Mouse (Mus musculus) forelimb bud, embryonic 11.5 days (tissue): ENCODE data around the gene Nup98.

ENCODE experiments used
- DNase-seq: peaks from one replicate; pipeline ENCODE4 v3.0.0-alpha.2; 2012; ENCODE audit warnings: low read depth, low spot score

Nup98 gene

DNA sequence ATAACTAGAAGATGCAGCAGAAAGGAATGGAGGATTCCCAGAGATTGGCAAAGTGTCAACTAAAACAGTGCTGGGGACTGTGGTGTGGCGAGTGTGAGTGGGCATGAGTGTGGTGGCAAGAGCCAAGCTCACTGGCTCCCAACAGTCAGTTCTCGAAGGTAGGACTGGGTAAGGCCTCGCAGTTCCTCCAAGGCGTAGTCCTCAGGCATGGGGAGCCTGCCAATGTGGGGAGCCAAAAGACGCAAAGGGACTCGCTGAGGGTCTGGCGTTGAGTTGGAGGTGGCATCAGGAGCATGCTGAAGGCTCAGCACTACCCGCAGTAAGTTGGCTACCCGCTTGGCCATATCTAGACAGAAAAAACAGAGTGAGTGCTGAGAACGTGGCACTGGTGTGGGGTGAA, 89.7 kb downstream of the Nup98 start:
- DNase-seq, result no peak

GRCm38 (mm10) chr7:102117382-102117781, 92.6 kb downstream of the Nup98 start:
- DNase-seq, result no peak

- no peak for DNase-seq
Observed at GRCm38 (mm10) chr7:102116579-102117331, 93.2 kb downstream of the Nup98 start, which contains the start of gene Chrna10. TSS of gene Chrna10 (minus strand) at chr7:102116828.

- no peak for DNase-seq
Observed at GRCm38 (mm10) chr7:102113151-102113729, 96.7 kb downstream of the Nup98 start.

- no peak for DNase-seq
Observed at GRCm38 (mm10) chr7:102109746-102110145, 100.2 kb downstream of the Nup98 start.

DNA sequence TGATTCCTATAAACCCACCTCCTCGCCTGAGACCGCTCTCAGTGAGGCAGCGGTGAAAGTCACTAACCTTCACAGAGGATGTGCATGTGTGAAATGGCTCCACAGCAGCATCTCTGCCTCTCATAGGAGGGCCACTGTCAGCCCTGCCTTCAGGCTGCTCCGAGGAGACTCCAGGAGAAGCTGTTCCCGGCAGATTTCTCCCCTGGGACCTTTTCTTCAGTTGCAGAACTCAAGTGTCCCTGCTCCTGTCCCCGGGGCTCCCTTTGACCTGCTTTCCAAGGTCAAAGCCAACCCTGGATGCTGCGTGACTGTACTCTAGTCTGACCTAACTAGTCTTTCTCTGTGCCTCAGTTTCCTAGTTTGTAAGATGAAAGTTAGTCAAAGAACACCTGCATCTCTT, 100.8 kb downstream of the Nup98 start, which contains the start of gene Art5:
Art5 (minus strand) TSS at position 319 of the 400 bp plus-strand sequence.
- DNase-seq, result no peak

DNA sequence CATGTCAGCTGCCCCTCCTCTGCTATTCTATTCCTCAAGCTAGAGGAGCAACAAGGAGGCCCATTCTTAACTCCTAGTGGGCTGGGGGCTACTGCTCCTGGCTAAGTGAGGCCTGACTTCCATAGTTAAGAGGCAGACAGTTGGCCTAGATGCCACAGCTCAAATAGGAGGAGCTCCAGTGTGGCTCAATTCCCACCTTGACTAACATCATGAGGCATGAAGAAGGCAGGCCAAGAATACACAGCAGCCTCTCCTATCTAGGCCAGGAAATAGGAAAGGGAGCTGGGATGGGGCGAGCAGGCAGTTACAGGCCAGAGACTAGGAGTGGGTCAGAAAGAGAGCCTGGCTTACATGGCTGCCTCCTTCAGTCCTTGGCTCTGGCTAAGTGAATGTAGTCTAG, 101.8 kb downstream of the Nup98 start:
- no peak for DNase-seq

- no peak for DNase-seq
Observed at GRCm38 (mm10) chr7:102106700-102107141, 103.3 kb downstream of the Nup98 start.

- DNase-seq, result no peak
Observed at GRCm38 (mm10) chr7:102104126-102104525, 105.8 kb downstream of the Nup98 start.

- DNase-seq, result no peak
Observed at GRCm38 (mm10) chr7:102103555-102103954, 106.4 kb downstream of the Nup98 start.

DNA sequence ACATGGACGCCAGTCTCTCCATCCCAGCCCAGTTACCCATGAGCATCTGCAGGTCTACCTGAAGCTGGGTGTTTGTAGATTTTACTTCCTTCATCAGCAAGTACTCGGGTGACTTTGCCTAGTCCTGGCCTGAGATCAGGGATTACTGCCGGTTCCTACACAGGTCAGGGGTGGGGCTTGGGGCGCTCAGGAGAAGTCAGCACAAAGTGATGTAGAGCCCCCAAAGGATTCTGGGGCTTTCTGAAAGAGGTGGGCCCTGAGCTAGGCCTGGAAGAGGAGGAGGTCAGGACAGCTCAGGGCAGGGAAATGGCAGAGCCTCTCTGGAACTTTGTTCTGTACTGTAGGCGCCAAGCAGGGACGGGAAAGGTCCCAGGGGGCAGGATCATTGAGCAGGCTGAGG, 107.3 kb downstream of the Nup98 start:
- no peak for DNase-seq

DNA sequence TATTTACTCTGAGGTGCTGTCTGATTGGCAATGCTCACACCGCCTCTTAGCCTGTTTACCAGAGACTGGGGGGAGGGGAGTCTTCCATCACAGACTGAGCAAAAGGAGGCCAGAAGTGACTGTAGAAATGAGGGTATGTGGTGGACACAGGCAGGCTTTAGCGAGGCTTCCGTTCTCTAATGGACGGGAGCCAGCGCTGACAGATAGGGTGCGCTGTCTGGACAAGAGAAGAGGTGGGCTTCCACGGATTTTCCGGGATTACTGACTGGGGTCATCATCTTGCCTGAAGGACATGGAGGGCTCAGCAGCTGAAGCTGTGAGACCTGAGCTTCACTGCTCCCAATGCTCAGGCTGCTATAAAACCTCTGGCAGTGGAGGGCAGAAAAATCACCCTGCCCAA, 107.7 kb downstream of the Nup98 start:
- no peak for DNase-seq

GRCm38 (mm10) chr7:102101487-102101886, 108.5 kb downstream of the Nup98 start, which contains the start of gene Art1:
TSS of gene Art1 (plus strand) at chr7:102101743.
- no peak for DNase-seq

DNA sequence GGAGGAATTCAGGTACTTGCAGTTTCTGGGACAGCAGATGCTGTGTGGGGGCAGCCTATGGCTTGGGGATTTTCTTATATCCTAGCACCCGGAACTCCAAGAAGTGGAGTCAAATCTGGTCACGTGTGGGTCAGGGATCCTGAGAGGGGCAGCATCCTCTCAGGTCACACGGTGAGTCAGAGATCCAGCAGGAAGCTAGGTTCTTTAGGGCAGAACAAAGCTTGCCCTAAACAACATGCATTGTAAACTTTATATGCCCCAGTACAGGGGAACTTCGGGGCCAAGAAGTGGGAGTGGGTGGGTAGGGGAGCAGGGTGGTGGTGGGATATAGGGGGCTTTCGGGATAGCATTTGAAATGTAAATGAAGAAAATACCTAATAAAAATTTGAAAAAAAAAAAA, 109.1 kb downstream of the Nup98 start:
- DNase-seq, result no peak

DNA sequence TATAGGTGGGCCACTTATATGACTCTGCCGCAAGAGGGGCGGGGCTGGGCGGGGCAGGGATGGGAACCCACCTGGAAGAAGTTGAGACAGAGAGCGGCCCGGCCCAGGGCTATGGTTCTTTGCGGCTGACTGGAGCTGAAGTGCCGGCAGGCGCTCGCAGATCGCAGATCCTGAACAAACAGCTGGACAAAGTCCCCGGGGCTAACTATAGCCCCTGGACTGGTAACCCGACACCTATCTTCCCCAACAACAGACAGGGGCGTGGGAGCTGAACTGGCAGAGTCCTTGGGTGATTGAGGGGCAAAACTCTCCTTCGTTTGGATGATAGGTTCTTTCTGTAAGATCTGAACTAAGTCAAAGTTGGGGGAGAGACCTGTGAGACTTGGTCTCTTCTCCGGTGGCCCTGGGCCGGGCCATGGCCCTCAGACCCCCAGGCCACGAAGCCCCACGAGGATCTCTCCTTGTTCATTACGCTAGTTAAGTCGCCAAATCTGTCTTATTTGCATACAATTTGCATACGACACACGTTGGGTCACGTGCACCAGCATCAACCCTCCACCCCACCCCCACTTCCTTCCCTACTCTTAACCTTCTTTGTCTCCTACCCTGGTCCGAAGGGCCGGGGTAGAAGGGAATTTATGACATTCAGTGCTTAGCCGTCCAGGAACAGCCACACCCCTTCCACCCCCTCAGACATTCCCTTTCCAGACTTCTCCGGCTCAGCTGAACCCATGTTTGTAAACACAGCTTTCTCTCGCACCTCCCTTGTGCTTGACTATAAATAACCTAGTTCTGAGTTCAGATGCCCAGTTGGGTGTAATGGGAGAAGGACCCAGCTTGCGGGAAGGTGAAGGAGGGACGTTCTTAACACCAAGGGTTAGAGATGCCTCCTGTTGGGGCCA, 110.0 kb downstream of the Nup98 start:
- DNase-seq, result peak; percentile 75

DNA sequence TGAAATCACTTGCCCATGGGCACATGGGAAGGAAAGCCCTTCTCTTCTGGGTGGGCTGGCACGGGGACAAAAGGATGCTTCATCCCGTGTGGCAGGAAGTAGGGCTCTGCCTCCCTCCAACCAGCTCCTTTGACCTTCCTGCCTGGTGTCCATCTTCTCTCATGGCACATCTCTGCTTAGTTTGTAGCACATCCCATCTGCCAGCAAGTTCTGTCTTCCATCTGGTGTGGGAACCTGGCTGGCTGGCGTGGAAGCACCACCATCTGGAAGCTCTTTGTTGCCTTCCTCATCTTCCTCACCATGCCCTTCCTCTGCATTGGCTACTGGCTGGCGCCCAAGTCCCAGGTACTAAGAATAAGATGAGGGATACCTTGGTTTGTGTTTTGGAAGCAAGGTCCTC, 122.6 kb downstream of the Nup98 start:
- DNase-seq, result no peak

GRCm38 (mm10) chr7:102084041-102084696, 125.8 kb downstream of the Nup98 start:
- DNase-seq, result no peak

DNA sequence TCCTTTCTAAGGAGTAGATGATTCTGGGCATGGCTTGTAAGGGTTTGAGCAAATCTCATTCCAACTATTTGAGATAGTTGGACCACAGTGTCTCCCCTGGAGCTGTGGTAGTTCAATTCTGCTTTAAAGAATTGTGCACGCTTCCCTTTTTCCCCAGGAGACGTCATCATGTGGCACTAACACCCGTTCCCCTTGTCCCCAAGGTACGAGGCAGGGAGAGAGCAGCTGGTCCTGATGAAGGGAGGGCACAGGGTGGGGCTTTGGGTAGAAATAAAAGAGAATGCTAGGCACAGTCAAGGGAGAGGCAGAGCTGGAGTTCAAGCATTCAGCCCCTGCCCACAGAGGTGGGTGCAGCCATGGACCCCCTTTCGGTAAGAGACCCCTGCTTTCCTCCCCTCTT, 127.2 kb downstream of the Nup98 start, which contains the start of gene Trpc2:
Trpc2 (plus strand) TSS at position 301 of the 400 bp plus-strand sequence.
- no peak for DNase-seq

- no peak for DNase-seq
Observed at GRCm38 (mm10) chr7:102081784-102082183, 128.2 kb downstream of the Nup98 start.

DNA sequence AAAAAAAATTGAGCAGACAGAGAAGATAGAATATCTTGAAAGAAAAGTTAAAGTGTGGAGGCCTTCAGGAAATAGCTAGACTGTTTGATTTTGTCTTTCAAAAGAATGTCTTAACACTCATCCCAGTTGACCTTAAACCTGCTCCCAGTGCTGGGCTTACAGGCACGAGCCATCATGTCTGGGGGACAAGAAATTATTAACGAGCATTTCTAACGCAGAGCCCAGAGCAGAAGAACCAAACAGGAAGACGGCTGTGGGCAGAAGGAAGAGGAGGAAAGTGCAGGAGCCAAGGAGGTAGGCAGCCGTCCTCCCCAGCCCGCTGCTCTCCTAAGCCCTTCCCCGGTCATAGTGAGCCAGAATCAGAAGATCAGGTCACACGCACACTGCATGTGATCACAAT, 129.7 kb downstream of the Nup98 start:
- no peak for DNase-seq

GRCm38 (mm10) chr7:102078517-102078916, 131.5 kb downstream of the Nup98 start:
- DNase-seq, result peak; percentile 26
